Mouse (Mus musculus) natural killer cell, adult 2 months (primary cell): ENCODE data around the gene Nsun7.

ENCODE experiments used
- DNase-seq, 2 experiments: peaks; one replicate each; pipeline ENCODE4 v3.0.0; 2022; ENCODE audit warnings: low spot score in 2 of 2

Gene Nsun7

GRCm38 (mm10) chr5:66337025-66337968 lies 77.6 kb downstream of the Nsun7 start:
- no peak for DNase-seq

- no peak for DNase-seq
Observed at GRCm38 (mm10) chr5:66337969-66338345, 78.3 kb downstream of the Nsun7 start.

- peak in 1 of 2 experiments; percentile 16 for DNase-seq
Observed at GRCm38 (mm10) chr5:66338583-66338982, 78.9 kb downstream of the Nsun7 start.

- DNase-seq = no peak
Observed at GRCm38 (mm10) chr5:66340356-66341102, 80.8 kb downstream of the Nsun7 start.

- DNase-seq = no peak
Observed at GRCm38 (mm10) chr5:66341848-66342247, 82.2 kb downstream of the Nsun7 start.

- no peak for DNase-seq
Observed at GRCm38 (mm10) chr5:66342285-66342684, 82.6 kb downstream of the Nsun7 start.

- DNase-seq = no peak
Observed at GRCm38 (mm10) chr5:66344182-66344581, 84.5 kb downstream of the Nsun7 start.

GRCm38 (mm10) chr5:66345140-66345539 lies 85.4 kb downstream of the Nsun7 start:
- no peak for DNase-seq

- DNase-seq = no peak
Observed at GRCm38 (mm10) chr5:66346756-66347155, 87.1 kb downstream of the Nsun7 start.
